Mouse (Mus musculus): ENCODE data around the gene Arhgdia. TPM values are rescaled to one million over a fixed set of nuclear protein-coding genes. Genes with fewer than 3 reads are reported as not detected.

Gene Arhgdia
- total RNA-seq, 2 experiments from 2014 or later = 306 to 324 TPM

DNA sequence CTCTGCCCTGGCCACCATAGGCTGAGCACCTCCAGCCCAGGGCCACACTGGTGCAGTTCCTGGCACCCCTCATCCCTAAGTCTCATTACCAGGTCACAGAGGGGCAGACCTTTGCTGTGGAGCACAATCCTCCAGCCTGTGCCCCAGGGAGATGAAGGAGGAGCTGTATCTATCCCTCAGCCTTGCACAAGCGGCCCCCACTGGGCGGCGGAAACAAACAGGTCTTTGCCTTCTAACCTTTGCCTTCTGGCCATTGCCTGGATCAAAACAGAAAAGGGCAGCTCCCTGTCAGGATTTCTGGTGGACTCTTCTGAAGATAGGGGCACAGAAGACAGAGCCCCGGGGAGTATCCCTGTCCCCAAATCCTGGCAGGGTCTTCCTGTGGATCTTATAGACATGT lies 52.5 kb downstream of the Arhgdia start:
- no peak for DNase-seq (ENCODE audit: extremely low spot score in 1 of 2, low spot score in 1 of 2)

Small RNAs within 50 kb of the gene (microRNA-seq; reads per million reads assigned to microRNA genes)
- gene Mir6936 = 0.37 to 3.2 reads per million in 2 experiments

Other genes starting within 250 kb of the Arhgdia start
- gene Actg1, start 233.1 kb downstream of the Arhgdia start, total RNA-seq (2021) = 1,000 to 10,000 TPM; 1,451 to 1,562 TPM
- gene Fscn2, start 220.1 kb downstream of the Arhgdia start, total RNA-seq (2021) = under 1 TPM in 1 of 2 experiments, not detected in 1; 0.89 TPM
- 10 to 100 TPM; 16.2 to 17.1 TPM for gene Faap100, start 202.9 kb downstream of the Arhgdia start, total RNA-seq (2021)
- 10 to 100 TPM; 62.4 to 63.0 TPM for gene Nploc4, start 143.9 kb downstream of the Arhgdia start, total RNA-seq (2021)
- 1 to 10 TPM in 1 of 2 experiments, under 1 TPM in 1; 0.32 to 6.8 TPM for gene Tspan10, start 139.0 kb downstream of the Arhgdia start, total RNA-seq (2021)
- gene Pde6g, start 128.1 kb downstream of the Arhgdia start, total RNA-seq (2021) = under 1 TPM; 0.56 to 0.59 TPM
- gene Oxld1, start 123.6 kb downstream of the Arhgdia start, total RNA-seq (2021) = 10 to 100 TPM; 15.5 to 16.2 TPM
- 10 to 100 TPM; 23.6 to 26.8 TPM for gene Ccdc137, start 123.5 kb downstream of the Arhgdia start, total RNA-seq (2021)
- 10 to 100 TPM; 50.8 to 53.8 TPM for gene Arl16, start 114.0 kb downstream of the Arhgdia start, total RNA-seq (2021)
- 10 to 100 TPM; 60.9 to 72.0 TPM for gene Mrpl12, start 97.0 kb downstream of the Arhgdia start, total RNA-seq (2021)
- gene Slc25a10, start 89.8 kb downstream of the Arhgdia start, total RNA-seq (2021) = 10 to 100 TPM; 18.1 to 22.4 TPM
- under 1 TPM; 0.15 to 0.19 TPM for gene Gcgr, start 50.9 kb downstream of the Arhgdia start, total RNA-seq (2021)
- gene Mcrip1, start 31.9 kb downstream of the Arhgdia start, total RNA-seq (2021) = 10 to 100 TPM; 86.1 to 86.5 TPM
- not detected for gene Ppp1r27, start 30.5 kb downstream of the Arhgdia start, total RNA-seq (2021)
- gene P4hb, start 8.4 kb downstream of the Arhgdia start, total RNA-seq (2021) = 100 to 1,000 TPM; 127 to 136 TPM
- gene Alyref, start 16.7 kb upstream of the Arhgdia start, total RNA-seq (2021) = 10 to 100 TPM; 61.7 to 67.4 TPM
- gene Anapc11, start 16.8 kb upstream of the Arhgdia start, total RNA-seq (2021) = 100 to 1,000 TPM in 1 of 2 experiments, 10 to 100 TPM in 1; 87.2 to 109 TPM
- gene Npb, start 26.9 kb upstream of the Arhgdia start, total RNA-seq (2021) = 1 to 10 TPM; 2.1 to 2.9 TPM
- gene Pcyt2, start 36.3 kb upstream of the Arhgdia start, total RNA-seq (2021) = 100 to 1,000 TPM; 133 to 162 TPM
- gene Sirt7, start 43.6 kb upstream of the Arhgdia start, total RNA-seq (2021) = 10 to 100 TPM; 36.1 to 42.4 TPM
- 10 to 100 TPM; 68.9 to 83.2 TPM for gene Mafg, start 52.0 kb upstream of the Arhgdia start, total RNA-seq (2021)
- 1 to 10 TPM; 4.3 to 4.9 TPM for gene Pycr1, start 62.1 kb upstream of the Arhgdia start, total RNA-seq (2021)
- 1 to 10 TPM; 2.5 to 3.5 TPM for gene Myadml2, start 66.5 kb upstream of the Arhgdia start, total RNA-seq (2021)
- gene Notum, start 79.6 kb upstream of the Arhgdia start, total RNA-seq (2021) = 1 to 10 TPM; 4.5 to 8.2 TPM
- gene Aspscr1, start 91.3 kb upstream of the Arhgdia start, total RNA-seq (2021) = 10 to 100 TPM; 50.0 to 55.7 TPM
- 10 to 100 TPM; 20.1 to 21.9 TPM for gene Cenpx, start 132.1 kb upstream of the Arhgdia start, total RNA-seq (2021)
- 10 to 100 TPM; 47.0 to 65.2 TPM for gene Lrrc45, start 132.3 kb upstream of the Arhgdia start, total RNA-seq (2021)
- 10 to 100 TPM; 33.7 to 46.8 TPM for gene Rac3, start 139.8 kb upstream of the Arhgdia start, total RNA-seq (2021)
- 10 to 100 TPM; 12.4 to 12.9 TPM for gene Dcxr, start 145.7 kb upstream of the Arhgdia start, total RNA-seq (2021)
- gene Cbr2, start 150.5 kb upstream of the Arhgdia start, total RNA-seq (2021) = 1 to 10 TPM; 1.5 to 1.6 TPM
- 10 to 100 TPM; 19.9 to 22.8 TPM for gene Hmga1b, start 181.2 kb upstream of the Arhgdia start, total RNA-seq (2021)
- 10 to 100 TPM; 68.8 to 74.1 TPM for gene Rfng, start 202.6 kb upstream of the Arhgdia start, total RNA-seq (2021)
- gene Gps1, start 202.6 kb upstream of the Arhgdia start, total RNA-seq (2021) = 100 to 1,000 TPM; 147 to 153 TPM
- 10 to 100 TPM; 45.7 to 50.0 TPM for gene Dus1l, start 214.8 kb upstream of the Arhgdia start, total RNA-seq (2021)
- 100 to 1,000 TPM; 191 to 198 TPM for gene Fasn, start 242.9 kb upstream of the Arhgdia start, total RNA-seq (2021)